Mouse (Mus musculus) cerebellum, adult 8-10 months (tissue): ENCODE results near the gene Pde4dip.
A peak's percentile ranks its signal among the peaks of the same experiment; 100 is the strongest.

ENCODE experiments used
- DNase-seq: peaks from one replicate; pipeline ENCODE4 v3.0.0; 2022

The Pde4dip gene

GRCm38 (mm10) chr3:97748789-97749188 is 139.7 kb downstream of the Pde4dip start:
- no peak for DNase-seq

- peak; percentile 59 for DNase-seq
Observed at GRCm38 (mm10) chr3:97742841-97743240, 145.7 kb downstream of the Pde4dip start.

- no peak for DNase-seq
Observed at GRCm38 (mm10) chr3:97735575-97735974, 152.9 kb downstream of the Pde4dip start.

- DNase-seq, result no peak
Observed at GRCm38 (mm10) chr3:97734259-97734658, 154.2 kb downstream of the Pde4dip start.

GRCm38 (mm10) chr3:97732622-97733021 is 155.9 kb downstream of the Pde4dip start:
- no peak for DNase-seq

GRCm38 (mm10) chr3:97730624-97731023 is 157.9 kb downstream of the Pde4dip start:
- DNase-seq, result no peak

GRCm38 (mm10) chr3:97730131-97730530 is 158.4 kb downstream of the Pde4dip start:
- no peak for DNase-seq

- DNase-seq, result no peak
Observed at GRCm38 (mm10) chr3:97727801-97728200, 160.7 kb downstream of the Pde4dip start.

- DNase-seq, result no peak
Observed at GRCm38 (mm10) chr3:97719116-97719515, 169.4 kb downstream of the Pde4dip start.

GRCm38 (mm10) chr3:97715922-97716321 is 172.6 kb downstream of the Pde4dip start:
- no peak for DNase-seq

GRCm38 (mm10) chr3:97710881-97711280 is 177.6 kb downstream of the Pde4dip start:
- no peak for DNase-seq

GRCm38 (mm10) chr3:97710134-97710533 is 178.4 kb downstream of the Pde4dip start:
- DNase-seq, result no peak

- no peak for DNase-seq
Observed at GRCm38 (mm10) chr3:97706561-97706960, 181.9 kb downstream of the Pde4dip start.

- no peak for DNase-seq
Observed at GRCm38 (mm10) chr3:97705508-97705907, 183.0 kb downstream of the Pde4dip start.

- no peak for DNase-seq
Observed at GRCm38 (mm10) chr3:97702448-97703080, 185.9 kb downstream of the Pde4dip start.

- no peak for DNase-seq
Observed at GRCm38 (mm10) chr3:97701198-97701597, 187.3 kb downstream of the Pde4dip start.

- no peak for DNase-seq
Observed at GRCm38 (mm10) chr3:97699061-97699460, 189.4 kb downstream of the Pde4dip start.

GRCm38 (mm10) chr3:97697291-97697690 is 191.2 kb downstream of the Pde4dip start:
- DNase-seq, result no peak

GRCm38 (mm10) chr3:97696866-97697265 is 191.6 kb downstream of the Pde4dip start:
- DNase-seq, result no peak

- no peak for DNase-seq
Observed at GRCm38 (mm10) chr3:97693806-97694205, 194.7 kb downstream of the Pde4dip start.

- DNase-seq, result no peak
Observed at GRCm38 (mm10) chr3:97691443-97692017, 197.0 kb downstream of the Pde4dip start.

GRCm38 (mm10) chr3:97690590-97690989 is 197.9 kb downstream of the Pde4dip start:
- DNase-seq, result no peak

- no peak for DNase-seq
Observed at GRCm38 (mm10) chr3:97689289-97689688, 199.2 kb downstream of the Pde4dip start.

GRCm38 (mm10) chr3:97686372-97687117 is 202.0 kb downstream of the Pde4dip start:
- DNase-seq, result no peak
